Mouse (Mus musculus) adrenal gland, adult 8-10 months (tissue): ENCODE measurements around the gene Ophn1. TPM values are rescaled to one million over a fixed set of nuclear protein-coding genes. Genes with fewer than 3 reads are reported as not detected.
A peak's percentile ranks its signal among the peaks of the same experiment; 100 is the strongest.

Experiments
- DNase-seq: peaks from one replicate; pipeline ENCODE4 v3.0.0; 2022
- total RNA-seq, 4 experiments: library from RNA; stranded (reverse); gene quantifications; 2 replicates each; pipeline ENCODE4 v1.2.4; 2022

Ophn1 gene
- 10 to 100 TPM; 11.6 to 21.3 (median 16.2) TPM for total RNA-seq

DNA sequence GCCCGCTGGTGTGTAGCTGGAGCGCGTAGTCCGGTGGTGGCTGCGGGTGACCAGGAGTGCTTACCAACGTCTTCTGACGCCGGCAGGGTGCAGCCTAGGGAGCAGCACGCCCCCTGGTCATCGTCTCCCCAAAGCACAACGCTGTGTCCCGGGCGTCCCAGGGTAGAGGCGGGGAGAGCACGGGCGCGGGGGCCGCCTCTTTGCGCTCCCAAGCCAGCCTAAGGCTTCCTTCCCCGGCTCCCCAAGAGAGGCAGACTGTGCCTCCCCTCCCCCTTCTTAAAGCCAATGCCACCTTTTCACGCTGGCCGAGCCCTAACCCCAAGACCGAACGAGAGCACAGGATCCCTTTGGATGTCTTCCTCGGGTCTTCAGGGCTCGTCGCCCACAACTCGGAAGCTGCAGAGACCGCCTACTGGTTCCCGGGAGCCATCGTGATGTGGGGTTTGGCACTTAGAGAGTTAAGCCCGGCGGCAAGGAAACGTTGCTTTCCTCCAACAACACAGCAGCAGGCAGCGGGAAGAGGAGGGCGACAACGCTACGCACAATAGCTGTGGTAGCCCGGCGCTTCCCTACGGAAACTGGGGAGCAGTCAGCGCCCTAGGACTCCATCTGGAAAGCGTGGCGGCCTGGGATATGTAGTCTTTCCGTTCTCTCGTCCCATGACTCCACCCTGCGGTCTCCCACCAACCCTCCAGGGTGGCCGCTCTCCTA, at the start of gene Ophn1:
Gene Ophn1 (minus strand): TSS at position 620 of the 711 bp plus-strand sequence.
- DNase-seq: peak; percentile 54

DNA sequence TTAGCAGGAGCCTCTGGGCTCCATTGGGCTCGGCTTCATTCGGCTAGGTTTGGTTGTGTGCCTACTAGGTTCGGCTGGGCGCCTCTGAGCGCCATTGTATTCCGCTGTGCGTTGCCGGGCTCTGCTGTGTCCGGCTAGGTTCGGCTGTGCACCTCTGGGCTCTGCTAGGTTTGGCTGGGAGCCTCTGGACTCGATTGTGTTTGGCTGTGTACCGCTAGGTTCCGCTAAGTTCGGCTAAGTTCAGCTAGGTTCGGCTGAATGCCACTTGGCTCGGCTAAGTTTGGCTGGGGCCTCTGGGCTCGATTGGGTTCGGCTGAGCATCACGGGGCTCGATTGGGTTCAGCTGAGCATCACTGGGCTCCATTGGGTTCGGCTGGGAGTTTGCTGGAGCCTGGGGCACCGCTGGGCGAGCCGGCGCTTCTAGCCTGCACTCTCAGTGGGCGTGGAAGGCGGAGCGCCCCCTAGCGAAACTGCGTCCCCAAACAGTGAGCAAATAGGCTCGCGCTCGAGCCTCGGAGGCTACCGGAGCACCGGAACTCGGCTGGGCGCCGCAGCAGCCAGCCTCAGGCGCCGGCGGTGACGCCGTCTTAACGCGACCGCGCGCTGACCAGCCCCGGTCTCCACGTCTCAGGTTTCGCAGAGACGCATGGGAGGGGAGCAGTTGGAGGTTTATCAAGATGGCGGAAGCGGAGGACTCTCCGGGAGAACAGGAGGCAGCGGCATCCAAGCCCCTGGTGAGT, 46.9 kb upstream of the Ophn1 start:
- DNase-seq: peak; percentile 89

- DNase-seq: peak; percentile 95
Measured at GRCm38 (mm10) chrX:98936707-98937554, 46.1 kb upstream of the Ophn1 start.

DNA sequence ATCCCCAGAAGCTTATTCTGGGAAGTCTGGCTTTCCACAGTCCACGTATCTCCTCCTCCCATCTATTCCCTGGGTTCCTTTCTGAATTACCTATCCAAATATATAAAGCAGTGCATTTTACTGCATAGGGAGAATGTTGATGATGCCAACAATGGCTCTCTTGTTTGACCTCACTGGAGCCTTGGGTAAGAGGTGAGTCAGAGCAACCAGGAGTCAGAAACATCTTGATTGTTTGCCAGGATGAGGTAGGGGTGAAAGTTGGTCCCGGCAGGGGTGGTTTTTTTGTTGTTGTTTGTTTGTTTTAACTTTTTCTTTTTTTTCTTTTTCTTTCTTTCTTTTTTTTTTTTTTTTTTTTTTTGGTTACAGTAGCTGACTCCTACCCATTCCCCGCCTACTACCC, 45.3 kb upstream of the Ophn1 start, which contains the start of gene Yipf6:
Gene Yipf6 (plus strand): TSS at position 216 of the 400 bp plus-strand sequence.
- no peak for DNase-seq

- no peak for DNase-seq
Measured at GRCm38 (mm10) chrX:98919423-98919822, 28.6 kb upstream of the Ophn1 start.

DNA sequence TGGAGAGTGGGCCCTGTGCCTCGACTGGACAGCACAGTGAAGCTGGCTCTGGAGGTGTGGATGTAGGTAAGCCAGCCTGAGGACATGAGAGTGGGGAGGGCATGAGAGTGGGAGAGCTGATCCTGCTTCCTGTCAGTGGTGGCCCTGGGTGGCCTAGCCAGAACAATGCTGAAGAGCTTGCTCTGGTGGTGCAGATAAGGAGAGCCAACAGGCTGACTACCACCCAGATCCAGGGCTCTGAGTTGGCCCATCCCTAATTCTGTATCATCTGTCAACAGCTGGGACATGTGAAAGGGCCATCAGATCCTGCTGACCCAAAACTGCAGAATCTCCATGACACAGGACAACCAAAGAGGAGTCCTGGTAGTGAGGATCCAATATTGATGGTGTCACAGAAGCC, 18.1 kb upstream of the Ophn1 start:
- no peak for DNase-seq

DNA sequence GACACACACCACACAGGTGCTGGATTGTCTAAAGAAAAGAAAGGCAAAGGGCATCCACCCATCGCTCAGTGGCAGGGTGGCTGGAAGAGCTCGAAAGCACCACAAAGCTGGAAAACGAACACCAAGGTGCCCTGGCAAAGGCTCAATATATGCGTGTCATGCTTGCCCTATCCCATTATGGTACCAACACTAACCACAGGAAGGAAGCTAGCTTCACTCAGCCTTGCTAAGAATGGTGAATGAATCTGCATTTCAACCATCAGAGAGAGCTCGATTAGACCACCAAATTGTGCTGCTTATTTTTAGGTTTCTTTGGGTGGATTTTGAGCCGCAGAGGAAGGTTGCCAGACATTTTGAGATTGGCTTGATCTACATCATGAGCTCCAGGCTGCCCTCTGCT, 13.4 kb upstream of the Ophn1 start:
- no peak for DNase-seq

GRCm38 (mm10) chrX:98898307-98898706, 7.5 kb upstream of the Ophn1 start:
- DNase-seq: peak; percentile 48

DNA sequence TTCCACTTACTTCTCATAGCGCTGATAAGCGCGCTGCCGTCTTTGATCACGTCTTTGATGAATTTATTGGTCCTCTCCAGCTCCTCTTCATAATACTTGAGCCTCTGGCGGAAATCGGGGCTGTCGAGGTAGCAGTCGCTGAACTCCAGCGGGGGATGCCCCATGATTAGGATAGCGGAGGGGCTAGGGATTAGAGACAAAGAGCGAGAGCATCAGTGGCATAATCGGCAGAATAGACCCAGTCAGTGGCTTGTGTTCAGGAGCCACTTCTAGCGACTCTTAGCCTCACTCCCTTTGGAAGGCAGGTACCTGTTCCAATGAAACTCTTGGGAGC, 786 bp downstream of the Ophn1 start:
- peak; percentile 5 for DNase-seq

DNA sequence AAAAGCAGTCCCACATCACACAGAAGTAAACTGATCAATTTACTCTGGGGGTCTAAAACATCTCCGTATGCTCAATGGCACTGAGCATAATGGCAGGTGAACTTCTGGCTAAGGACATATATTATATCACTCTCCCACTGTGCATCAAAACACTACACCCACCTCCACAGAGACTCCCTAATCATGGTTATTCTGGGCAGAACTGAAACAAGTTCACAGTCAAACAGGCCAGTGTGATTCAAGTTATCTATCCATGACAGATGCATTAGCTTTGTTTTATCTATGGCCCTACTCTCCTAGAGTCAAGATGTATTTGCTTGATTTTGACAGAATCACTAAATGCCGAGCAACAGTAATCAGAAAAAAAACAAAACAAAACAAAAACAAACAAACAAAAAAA, 8.8 kb downstream of the Ophn1 start:
- no peak for DNase-seq

GRCm38 (mm10) chrX:98881085-98881484, 9.7 kb downstream of the Ophn1 start:
- no peak for DNase-seq

- no peak for DNase-seq
Measured at GRCm38 (mm10) chrX:98880314-98880713, 10.5 kb downstream of the Ophn1 start.

DNA sequence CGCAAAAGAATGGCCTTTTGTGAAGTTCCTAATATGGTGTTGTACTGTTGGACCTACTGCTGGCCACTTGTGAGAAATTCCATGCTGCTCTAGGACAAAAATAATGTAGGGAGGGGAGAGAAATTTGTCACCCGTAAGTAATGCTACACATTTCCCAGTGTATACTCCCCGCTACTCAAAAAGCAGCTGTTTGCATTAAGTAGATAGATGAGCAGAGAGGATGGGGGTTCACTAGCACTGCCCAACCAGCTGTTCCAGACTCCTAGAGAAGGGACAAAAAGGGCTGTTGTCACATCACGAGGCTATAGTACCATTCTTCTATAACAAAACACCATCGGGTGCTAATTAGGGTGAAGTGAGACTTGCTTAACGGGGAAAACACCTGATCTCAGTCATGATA, 15.7 kb downstream of the Ophn1 start:
- no peak for DNase-seq

DNA sequence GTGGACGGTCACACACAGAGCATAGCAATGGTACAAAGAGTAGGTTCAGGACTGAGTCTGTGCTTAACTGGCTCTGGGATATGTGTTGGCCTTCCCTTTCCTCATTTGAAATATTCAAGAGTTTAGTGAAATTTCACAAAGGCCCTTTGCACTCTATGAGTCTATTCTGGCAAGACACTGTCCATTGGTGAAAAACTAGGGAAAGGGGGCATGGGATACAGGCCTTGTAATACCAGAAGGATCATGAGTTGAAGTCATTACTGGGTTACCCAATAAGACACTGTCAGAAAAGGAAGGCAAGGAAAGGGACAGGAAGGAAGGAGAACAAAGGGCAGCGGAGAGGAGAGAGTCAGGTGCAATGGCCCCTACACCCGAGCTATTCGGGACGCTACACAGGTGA, 16.7 kb downstream of the Ophn1 start:
- no peak for DNase-seq

GRCm38 (mm10) chrX:98872064-98872463, 18.8 kb downstream of the Ophn1 start:
- no peak for DNase-seq

DNA sequence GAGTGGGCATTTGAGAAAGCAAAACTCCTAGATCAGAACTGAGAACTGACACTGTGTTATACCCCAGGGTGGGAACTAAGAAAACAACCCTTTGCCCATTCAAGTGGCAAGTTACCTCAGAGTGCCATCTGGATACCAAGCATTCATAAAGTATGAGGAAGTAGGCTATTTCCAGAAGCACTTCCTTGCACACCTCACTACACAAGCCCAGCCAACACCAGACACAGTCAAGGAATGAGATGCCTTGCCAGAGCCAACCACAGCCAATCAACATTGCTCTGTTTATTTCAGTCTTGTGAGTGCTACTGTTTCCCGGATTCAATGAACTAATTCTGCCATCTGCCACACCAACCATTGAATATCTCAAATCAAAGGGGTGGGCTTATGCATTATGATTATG, 20.3 kb downstream of the Ophn1 start:
- no peak for DNase-seq

DNA sequence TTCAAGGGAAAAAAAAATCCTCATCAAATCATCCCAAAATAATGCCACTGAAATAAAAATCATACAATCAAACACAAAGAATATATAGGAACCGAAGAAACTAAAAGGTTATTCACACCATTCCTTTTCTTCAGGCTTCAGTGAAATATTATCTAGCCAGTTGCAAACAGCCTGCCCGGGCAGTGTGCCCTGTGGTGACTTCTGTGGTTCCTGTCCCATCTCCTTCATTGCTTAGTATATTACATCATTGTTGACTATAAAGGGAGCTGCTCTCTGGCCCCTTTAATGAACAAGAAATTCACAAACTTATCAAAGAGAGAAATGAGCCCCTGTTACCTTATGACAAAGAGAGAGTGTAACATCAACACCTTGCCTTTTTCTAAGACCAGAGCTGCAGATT, 21.1 kb downstream of the Ophn1 start:
- DNase-seq: no peak

DNA sequence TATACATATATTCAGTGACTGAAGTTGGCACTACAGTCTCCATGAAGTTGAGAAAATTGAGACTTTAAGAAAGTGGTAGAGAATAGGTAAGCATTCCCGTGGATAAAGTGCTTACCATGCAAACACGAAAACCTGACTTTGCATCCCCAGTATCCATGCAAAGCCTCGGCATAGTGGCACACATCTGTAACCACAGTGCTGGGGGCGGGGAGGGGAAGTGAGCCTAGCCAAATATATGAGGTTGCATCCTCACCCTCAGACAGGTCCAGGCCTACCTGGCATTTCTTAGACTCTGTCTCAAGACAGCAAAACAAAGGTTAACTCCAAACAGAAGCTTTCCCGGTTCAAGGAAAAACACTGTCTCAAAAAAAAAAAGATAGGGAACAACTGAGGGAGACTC, 21.7 kb downstream of the Ophn1 start:
- DNase-seq: no peak

- DNase-seq: no peak
Measured at GRCm38 (mm10) chrX:98860167-98860566, 30.7 kb downstream of the Ophn1 start.

- peak; percentile 7 for DNase-seq
Measured at GRCm38 (mm10) chrX:98856046-98856445, 34.8 kb downstream of the Ophn1 start.

GRCm38 (mm10) chrX:98850869-98851268, 40.0 kb downstream of the Ophn1 start:
- DNase-seq: no peak

DNA sequence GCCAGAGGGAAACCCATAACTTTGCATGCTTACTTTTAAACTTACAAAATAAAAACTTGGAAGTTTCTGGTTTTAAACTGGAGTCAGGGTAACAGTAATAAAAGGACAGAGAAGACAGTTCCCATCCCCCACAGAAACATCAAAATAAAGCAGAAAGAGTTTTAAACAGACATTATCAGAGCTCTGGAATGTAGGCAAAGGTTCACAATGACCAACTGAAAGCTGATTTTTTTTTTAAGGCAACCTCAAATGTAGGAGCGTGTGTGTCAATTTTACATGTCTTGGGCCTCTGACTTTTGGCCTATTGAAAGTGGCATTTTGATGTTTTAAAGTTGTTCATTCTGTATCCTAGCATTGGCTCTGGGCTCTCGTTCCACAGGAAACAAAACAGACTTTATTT, 49.2 kb downstream of the Ophn1 start:
- DNase-seq: no peak

GRCm38 (mm10) chrX:98835989-98836388, 54.8 kb downstream of the Ophn1 start:
- DNase-seq: no peak
